Mouse (Mus musculus): ENCODE measurements around the gene Gm49425. TPM values are rescaled to one million over a fixed set of nuclear protein-coding genes. Genes with fewer than 3 reads are reported as not detected.
A peak's percentile ranks its signal among the peaks of the same experiment; 100 is the strongest.

The Gm49425 gene
- polyA plus RNA-seq, 1 experiment from 2014 or later = not detected

DNA sequence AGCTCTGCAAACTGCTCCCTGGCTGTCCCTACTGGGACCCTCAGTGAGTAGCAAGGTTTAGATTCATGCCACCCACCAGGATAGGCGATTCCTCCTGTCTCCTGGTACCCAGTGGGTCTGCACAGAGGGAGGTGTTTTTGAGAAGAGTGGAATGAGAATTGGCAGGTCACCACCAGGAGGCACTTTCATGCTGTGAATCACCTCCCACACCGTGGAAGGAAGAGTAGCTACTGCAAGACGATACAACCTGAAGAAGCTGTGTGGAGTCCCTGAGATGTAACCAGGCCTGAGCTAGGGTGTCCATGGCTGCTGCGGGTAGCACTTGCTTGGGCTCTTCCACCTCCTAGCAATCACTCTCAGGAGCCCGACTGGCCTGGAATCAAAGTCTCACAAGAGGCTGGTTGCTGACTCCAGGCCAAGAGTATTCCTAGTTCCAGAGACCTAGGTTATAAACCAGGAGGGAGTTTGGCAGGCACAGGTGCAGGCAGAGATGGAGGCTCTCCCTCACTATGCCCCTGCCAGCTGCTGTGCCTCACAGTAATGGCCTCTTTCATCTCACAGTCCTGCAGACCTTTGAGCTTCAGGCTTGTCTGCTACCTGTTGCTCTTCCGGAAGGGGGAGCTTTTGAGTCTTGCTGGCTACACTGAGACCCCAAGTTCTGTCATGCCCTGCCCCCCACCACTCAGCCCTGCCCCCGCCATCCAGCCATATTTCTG lies 21.0 kb upstream of the Gm49425 start:
- Histone ChIP-seq H3K27me3 (ENCODE audit: control insufficient read depth, insufficient read depth, low read length) (no peaks in the 10 kb centered on the region), H3K4me2 (ENCODE audit: low read length) (no peak overlapping the region), H3K9me3 (ENCODE audit: control insufficient read depth, low read length) (no peaks in the 10 kb centered on the region), H3K27ac (replicated peaks; ENCODE audit: low read depth, low read length) (no peak overlapping the region), H3K36me3 (ENCODE audit: control insufficient read depth, insufficient read depth, low read length) (no peaks in the 10 kb centered on the region), H3K9ac (replicated peaks; ENCODE audit: low read length) (no peak overlapping the region), H3K4me3 (replicated peaks; ENCODE audit: low read depth, low read length) (no peak overlapping the region), H3K4me1 (ENCODE audit: control insufficient read depth, insufficient read depth, low read length) (no peaks in the 10 kb centered on the region)
- ATAC-seq (ENCODE audit: low FRiP score, low TSS enrichment) (no peak), DNase-seq (no peak)
- WGBS = 47% methylated on average over 7 of the region's 7 CpGs

- Histone ChIP-seq H3K9ac (replicated peaks; ENCODE audit: low read length) (no peak overlapping the region), H3K4me1 (ENCODE audit: control insufficient read depth, insufficient read depth, low read length) (no peaks in the 10 kb centered on the region), H3K9me3 (ENCODE audit: control insufficient read depth, low read length) (no peaks in the 10 kb centered on the region), H3K4me2 (ENCODE audit: low read length) (no peak overlapping the region), H3K36me3 (ENCODE audit: control insufficient read depth, insufficient read depth, low read length) (no peaks in the 10 kb centered on the region), H3K27me3 (ENCODE audit: control insufficient read depth, insufficient read depth, low read length) (no peaks in the 10 kb centered on the region), H3K4me3 (replicated peaks; ENCODE audit: low read depth, low read length) (no peak overlapping the region), H3K27ac (replicated peaks; ENCODE audit: low read depth, low read length) (no peak overlapping the region)
- WGBS = 67% methylated on average over 9 of the region's 9 CpGs
- ATAC-seq (ENCODE audit: low FRiP score, low TSS enrichment) = no peak
- no peak for DNase-seq
Measured at GRCm38 (mm10) chr15:101536054-101536850, 19.2 kb upstream of the Gm49425 start.

DNA sequence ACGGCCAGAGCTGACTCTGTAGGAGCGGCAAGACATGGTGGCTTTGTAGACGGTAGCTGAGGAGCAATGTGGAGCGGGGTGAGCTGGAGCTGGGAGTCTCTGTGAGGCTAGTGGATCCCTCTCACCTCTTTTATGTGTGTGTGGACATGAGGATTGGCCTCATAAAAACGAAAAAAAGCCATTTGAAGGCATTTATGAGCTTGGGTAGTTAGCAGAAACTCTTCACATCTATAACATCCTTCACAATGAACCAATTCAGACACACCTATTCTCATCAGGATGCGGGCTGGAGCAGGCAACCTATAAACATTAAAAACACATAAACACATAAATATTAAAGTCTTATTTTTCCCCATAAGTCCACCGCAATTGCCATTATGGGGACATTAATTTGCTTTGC lies 15.7 kb upstream of the Gm49425 start, which contains the start of gene Krt84:
Krt84 (minus strand) TSS at position 101 of the 400 bp plus-strand sequence.
- no peak within 1 kb of the TSS for H3K4me2 ChIP-seq (ENCODE audit: low read length)
- no peak within 1 kb of the TSS for H3K27ac ChIP-seq (replicated peaks; ENCODE audit: low read depth, low read length)
- no peak within 1 kb of the TSS for H3K4me3 ChIP-seq (replicated peaks; ENCODE audit: low read depth, low read length)
- H3K4me1 ChIP-seq (ENCODE audit: control insufficient read depth, insufficient read depth, low read length) = no peaks in the 10 kb centered on the region
- WGBS = 90% methylated on average over 7 of the region's 7 CpGs
- H3K9ac ChIP-seq (replicated peaks; ENCODE audit: low read length) = no peak within 1 kb of the TSS
- DNase-seq (no peak), ATAC-seq (ENCODE audit: low FRiP score, low TSS enrichment) (no peak)
- no peaks in the 10 kb centered on the region for H3K27me3 ChIP-seq (ENCODE audit: control insufficient read depth, insufficient read depth, low read length)
- H3K9me3 ChIP-seq (ENCODE audit: control insufficient read depth, low read length) = no peaks in the 10 kb centered on the region
- H3K36me3 ChIP-seq (ENCODE audit: control insufficient read depth, insufficient read depth, low read length) = no peaks in the 10 kb centered on the region

GRCm38 (mm10) chr15:101522556-101523232 lies 5.6 kb upstream of the Gm49425 start:
- Histone ChIP-seq H3K9me3 (ENCODE audit: control insufficient read depth, low read length) (no peaks in the 10 kb centered on the region), H3K27ac (replicated peaks; ENCODE audit: low read depth, low read length) (no peak overlapping the region), H3K9ac (replicated peaks; ENCODE audit: low read length) (no peak overlapping the region), H3K36me3 (ENCODE audit: control insufficient read depth, insufficient read depth, low read length) (no peaks in the 10 kb centered on the region), H3K4me2 (ENCODE audit: low read length) (no peak overlapping the region), H3K27me3 (ENCODE audit: control insufficient read depth, insufficient read depth, low read length) (no peaks in the 10 kb centered on the region), H3K4me1 (ENCODE audit: control insufficient read depth, insufficient read depth, low read length) (no peaks in the 10 kb centered on the region), H3K4me3 (replicated peaks; ENCODE audit: low read depth, low read length) (no peak overlapping the region)
- WGBS = 81% methylated on average over 4 of the region's 4 CpGs
- ATAC-seq (ENCODE audit: low FRiP score, low TSS enrichment) = no peak
- no peak for DNase-seq

GRCm38 (mm10) chr15:101519792-101520191 lies 2.7 kb upstream of the Gm49425 start:
- H3K27me3 ChIP-seq (ENCODE audit: control insufficient read depth, insufficient read depth, low read length) = no peaks in the 10 kb centered on the region
- no peaks in the 10 kb centered on the region for H3K4me1 ChIP-seq (ENCODE audit: control insufficient read depth, insufficient read depth, low read length)
- ATAC-seq (ENCODE audit: low FRiP score, low TSS enrichment) (no peak), DNase-seq (peak; percentile 94)
- no peaks in the 10 kb centered on the region for H3K9me3 ChIP-seq (ENCODE audit: control insufficient read depth, low read length)
- no peak overlapping the region for H3K4me3 ChIP-seq (replicated peaks; ENCODE audit: low read depth, low read length)
- no peak overlapping the region for H3K9ac ChIP-seq (replicated peaks; ENCODE audit: low read length)
- H3K27ac ChIP-seq (replicated peaks; ENCODE audit: low read depth, low read length) = no peak overlapping the region
- H3K36me3 ChIP-seq (ENCODE audit: control insufficient read depth, insufficient read depth, low read length) = no peaks in the 10 kb centered on the region
- 19% methylated on average over 2 of the region's 2 CpGs for WGBS
- H3K4me2 ChIP-seq (ENCODE audit: low read length) = no peak overlapping the region

DNA sequence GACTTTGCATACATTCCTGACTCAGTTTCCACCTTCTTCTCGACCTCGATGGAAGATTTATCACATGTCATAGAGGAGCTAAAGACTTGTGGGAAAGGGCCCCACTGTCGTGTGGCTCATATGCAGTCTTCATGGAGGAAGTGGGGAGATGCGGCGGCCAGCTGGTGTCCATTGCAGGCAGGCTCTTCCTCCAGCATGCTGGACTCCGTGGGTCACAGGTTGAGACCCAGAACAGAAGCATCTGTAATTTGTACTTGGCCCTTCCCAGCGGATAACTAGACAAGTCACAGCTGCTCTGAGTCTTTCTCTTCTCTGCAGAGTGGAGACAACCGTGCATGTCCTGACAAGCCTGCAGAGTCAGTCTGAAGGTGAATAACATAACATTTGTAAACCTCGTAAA lies 8.8 kb downstream of the Gm49425 start:
- Histone ChIP-seq H3K27ac (replicated peaks; ENCODE audit: low read depth, low read length) (no peak overlapping the region), H3K36me3 (ENCODE audit: control insufficient read depth, insufficient read depth, low read length) (no peaks in the 10 kb centered on the region), H3K4me1 (ENCODE audit: control insufficient read depth, insufficient read depth, low read length) (no peaks in the 10 kb centered on the region), H3K9ac (replicated peaks; ENCODE audit: low read length) (no peak overlapping the region), H3K4me2 (ENCODE audit: low read length) (no peak overlapping the region), H3K9me3 (ENCODE audit: control insufficient read depth, low read length) (no peaks in the 10 kb centered on the region), H3K27me3 (ENCODE audit: control insufficient read depth, insufficient read depth, low read length) (no peaks in the 10 kb centered on the region), H3K4me3 (replicated peaks; ENCODE audit: low read depth, low read length) (no peak overlapping the region)
- 85% methylated on average over 9 of the region's 9 CpGs for WGBS
- DNase-seq (no peak), ATAC-seq (ENCODE audit: low FRiP score, low TSS enrichment) (no peak)

GRCm38 (mm10) chr15:101506896-101507758 lies 9.9 kb downstream of the Gm49425 start:
- Histone ChIP-seq H3K27ac (replicated peaks; ENCODE audit: low read depth, low read length) (no peak overlapping the region), H3K4me1 (ENCODE audit: control insufficient read depth, insufficient read depth, low read length) (no peaks in the 10 kb centered on the region), H3K4me2 (ENCODE audit: low read length) (no peak overlapping the region), H3K27me3 (ENCODE audit: control insufficient read depth, insufficient read depth, low read length) (no peaks in the 10 kb centered on the region), H3K9me3 (ENCODE audit: control insufficient read depth, low read length) (no peaks in the 10 kb centered on the region), H3K36me3 (ENCODE audit: control insufficient read depth, insufficient read depth, low read length) (no peaks in the 10 kb centered on the region), H3K9ac (replicated peaks; ENCODE audit: low read length) (no peak overlapping the region), H3K4me3 (replicated peaks; ENCODE audit: low read depth, low read length) (no peak overlapping the region)
- 50% methylated on average over 14 of the region's 14 CpGs for WGBS
- ATAC-seq (ENCODE audit: low FRiP score, low TSS enrichment) (no peak), DNase-seq (no peak)

DNA sequence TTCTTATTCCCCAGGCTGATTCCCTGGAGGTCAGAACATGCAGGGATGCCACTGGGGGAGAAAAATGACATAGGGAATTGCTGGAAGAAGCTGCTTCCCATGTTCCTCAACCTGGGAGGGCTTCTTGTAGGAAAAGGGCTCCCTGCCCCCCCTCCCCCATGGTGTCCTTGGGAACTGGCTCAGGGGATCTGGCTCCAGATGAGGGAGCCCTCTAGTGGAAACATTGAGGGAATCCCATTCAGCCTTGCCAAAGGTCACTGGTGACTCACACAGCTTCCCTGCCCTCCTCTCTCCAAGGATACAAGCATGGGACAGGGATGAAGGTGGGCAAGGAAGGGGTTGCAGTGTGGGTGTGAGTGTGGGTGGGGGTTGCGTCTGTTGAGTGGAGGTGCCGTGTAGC lies 19.9 kb downstream of the Gm49425 start:
- H3K27ac ChIP-seq (replicated peaks; ENCODE audit: low read depth, low read length) = no peak overlapping the region
- no peaks in the 10 kb centered on the region for H3K9me3 ChIP-seq (ENCODE audit: control insufficient read depth, low read length)
- 66% methylated on average over 2 of the region's 2 CpGs for WGBS
- H3K4me2 ChIP-seq (ENCODE audit: low read length) = no peak overlapping the region
- DNase-seq = peak; percentile 17
- no peak overlapping the region for H3K9ac ChIP-seq (replicated peaks; ENCODE audit: low read length)
- no peak for ATAC-seq (ENCODE audit: low FRiP score, low TSS enrichment)
- no peak overlapping the region for H3K4me3 ChIP-seq (replicated peaks; ENCODE audit: low read depth, low read length)
- no peaks in the 10 kb centered on the region for H3K36me3 ChIP-seq (ENCODE audit: control insufficient read depth, insufficient read depth, low read length)
- no peaks in the 10 kb centered on the region for H3K27me3 ChIP-seq (ENCODE audit: control insufficient read depth, insufficient read depth, low read length)
- no peaks in the 10 kb centered on the region for H3K4me1 ChIP-seq (ENCODE audit: control insufficient read depth, insufficient read depth, low read length)

Data from midbrain, embryonic 14.5 days (tissue).